Mouse (Mus musculus): Measurements from ENCODE around the gene Esp24.
"Not testable (repeated sequence)": the region's sequence is repeated elsewhere in the genome, so short reads cannot be mapped to it uniquely, and the experiment has no call there.

Gene Esp24

GRCm38 (mm10) chr17:39036395-39036794 lies at the start of gene Esp24:
Esp24 (plus strand) TSS chr17:39036695.
- DNase-seq = not testable (repeated sequence)

- DNase-seq = no peak
Observed at GRCm38 (mm10) chr17:39009846-39010245, 26.6 kb upstream of the Esp24 start.

GRCm38 (mm10) chr17:39010675-39011638 lies 25.5 kb upstream of the Esp24 start:
- no peak for DNase-seq

- no peak for DNase-seq
Observed at GRCm38 (mm10) chr17:39017184-39017583, 19.3 kb upstream of the Esp24 start.

DNA sequence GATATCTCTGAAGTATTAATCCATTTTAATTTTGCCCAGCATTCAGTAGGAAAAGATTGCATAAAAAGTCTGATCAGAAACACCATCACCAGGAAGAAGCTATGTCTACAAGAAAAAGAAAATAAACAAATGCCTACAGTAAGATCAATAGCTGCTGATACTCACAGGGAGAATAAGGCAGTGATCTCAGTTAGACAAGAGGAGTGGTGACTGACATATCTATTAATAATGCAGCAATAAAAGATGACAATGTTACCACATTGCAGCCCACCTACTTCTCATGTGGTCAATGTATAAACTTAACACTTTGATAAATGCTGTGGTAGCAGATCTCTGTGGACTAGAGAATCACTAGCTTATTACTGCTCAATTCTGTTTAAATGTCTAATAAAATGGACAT lies 6.7 kb downstream of the Esp24 start, which contains the start of gene Gm21903:
Gene Gm21903 (minus strand): TSS at position 101 of the 400 bp plus-strand sequence.
- no peak for DNase-seq

GRCm38 (mm10) chr17:39063641-39064040 lies 27.1 kb downstream of the Esp24 start:
- no peak for DNase-seq

GRCm38 (mm10) chr17:39076937-39077336 lies 40.4 kb downstream of the Esp24 start, which contains the start of gene Esp23:
Esp23 (minus strand) TSS chr17:39077037.
- DNase-seq = no peak

Data from thymus, postnatal 4 days (tissue).